Mouse (Mus musculus): ENCODE data around the gene Tbx20.

GRCm38 (mm10) chr9:24780929-24781441 is 6.9 kb upstream of the Tbx20 start:
- TF ChIP-seq POLR2A (IDR thresholded peaks at IDR 0.05; ENCODE audit: control insufficient read depth, extremely low read depth, insufficient read depth, low read length, poor library complexity) (no peak), CTCF (IDR thresholded peaks at IDR 0.05; ENCODE audit: borderline replicate concordance, control insufficient read depth, extremely low read depth, insufficient read depth, low read length, poor library complexity) (no peak)
